Mouse (Mus musculus) ovary, postnatal 14 days (tissue): ENCODE measurements at regions not wholly inside any gene's neighbourhood (a gene's known extent, or its start where the extent isn't known, plus 50 kb on each side); places are given as distances from the start of the nearest gene placed in this dataset.

Source experiments
- DNase-seq: peaks from one replicate; pipeline ENCODE4 v3.0.0; 2022; ENCODE audit warnings: low spot score

- no peak for DNase-seq
These were observed 550.5 kb upstream of the Btbd3 start for GRCm38 (mm10) chr2:137705724-137706422.

GRCm38 (mm10) chr2:137704948-137705723, 551.2 kb upstream of the Btbd3 start:
- no peak for DNase-seq

- DNase-seq, result no peak
These were observed 551.8 kb upstream of the Btbd3 start for GRCm38 (mm10) chr2:137704565-137704947.

- no peak for DNase-seq
These were observed 552.3 kb upstream of the Btbd3 start for GRCm38 (mm10) chr2:137704051-137704450.

- no peak for DNase-seq
These were observed 560.5 kb upstream of the Btbd3 start for GRCm38 (mm10) chr2:137695885-137696284.

GRCm38 (mm10) chr2:137694020-137694419, 562.3 kb upstream of the Btbd3 start:
- no peak for DNase-seq

GRCm38 (mm10) chr2:137687208-137687607, 569.2 kb upstream of the Btbd3 start:
- DNase-seq, result no peak

GRCm38 (mm10) chr2:137686735-137687134, 569.6 kb upstream of the Btbd3 start:
- no peak for DNase-seq

- DNase-seq, result no peak
These were observed 565.3 kb upstream of the Jag1 start for GRCm38 (mm10) chr2:137681762-137682161.

- no peak for DNase-seq
These were observed 546.7 kb upstream of the Jag1 start for GRCm38 (mm10) chr2:137663171-137663570.

GRCm38 (mm10) chr2:137662216-137662615, 545.8 kb upstream of the Jag1 start:
- DNase-seq, result no peak

- DNase-seq, result no peak
These were observed 544.0 kb upstream of the Jag1 start for GRCm38 (mm10) chr2:137660449-137660848.

- DNase-seq, result no peak
These were observed 537.9 kb upstream of the Jag1 start for GRCm38 (mm10) chr2:137654296-137654695.

GRCm38 (mm10) chr2:137644160-137644559, 527.7 kb upstream of the Jag1 start:
- DNase-seq, result no peak

- no peak for DNase-seq
These were observed 527.0 kb upstream of the Jag1 start for GRCm38 (mm10) chr2:137643269-137644055.

GRCm38 (mm10) chr2:137635019-137635621, 518.7 kb upstream of the Jag1 start:
- DNase-seq, result no peak

GRCm38 (mm10) chr2:137616637-137617036, 500.2 kb upstream of the Jag1 start:
- no peak for DNase-seq

GRCm38 (mm10) chr2:137613791-137614190, 497.3 kb upstream of the Jag1 start:
- no peak for DNase-seq

GRCm38 (mm10) chr2:137608506-137608905, 492.1 kb upstream of the Jag1 start:
- DNase-seq, result no peak

GRCm38 (mm10) chr2:137598136-137598535, 481.7 kb upstream of the Jag1 start:
- no peak for DNase-seq

- peak; percentile 4 for DNase-seq
These were observed 478.1 kb upstream of the Jag1 start for GRCm38 (mm10) chr2:137594509-137594908.

- no peak for DNase-seq
These were observed 475.1 kb upstream of the Jag1 start for GRCm38 (mm10) chr2:137591551-137591950.
